ENCODE assay signal across 32 mouse cellular contexts in genomic region chr16:50551871-50552528, GRCm38 (mm10). TPM values are rescaled to one million over a fixed set of nuclear protein-coding genes. Genes with fewer than 3 reads are reported as not detected.
A peak's percentile ranks its signal among the peaks of the same experiment; 100 is the strongest.
DNase-seq lines count a peak whose midpoint lies in the region; ATAC-seq and TF ChIP-seq lines count a peak whose summit lies in the region.
"Had no signal": no experiment of that assay in that cellular context is flagged by ENCODE, and none has a peak within 500 bp of the region (broad histone marks: within the 10 kb centered on the region; RNA-seq: fewer than 3 reads in every experiment).

No protein-coding gene starts in this region.

- H3K36me3 ChIP-seq in hindbrain, postnatal 0 days (ENCODE audit: insufficient read depth, low read length): no peaks in the 10 kb centered on the region
- H3K36me3 ChIP-seq in hindbrain, embryonic 10.5 days: no peaks in the 10 kb centered on the region
- H3K36me3 ChIP-seq in kidney, embryonic 15.5 days: no peaks in the 10 kb centered on the region
- H3K36me3 ChIP-seq: embryonic facial prominence, embryonic 10.5 days; forebrain, embryonic 10.5 days; heart, embryonic 13.5 days; hindbrain, embryonic 13.5 days; limb, embryonic 12.5 days; lung, embryonic 15.5 days; midbrain, embryonic 13.5 days had no signal

- no peaks in the 10 kb centered on the region for H3K4me1 ChIP-seq in hindbrain, postnatal 0 days (ENCODE audit: insufficient read depth, low read length)
- no peaks in the 10 kb centered on the region for H3K4me1 ChIP-seq in hindbrain, embryonic 10.5 days (replicated peaks)
- no peaks in the 10 kb centered on the region for H3K4me1 ChIP-seq in kidney, embryonic 15.5 days
- H3K4me1 ChIP-seq: embryonic facial prominence, embryonic 10.5 days; forebrain, embryonic 10.5 days; heart, embryonic 13.5 days; hindbrain, embryonic 13.5 days; limb, embryonic 12.5 days; lung, embryonic 15.5 days; midbrain, embryonic 13.5 days had no signal

- DNase-seq in hindbrain, postnatal 0 days (ENCODE audit: low spot score): no peak
- DNase-seq in hindbrain, embryonic 10.5 days (ENCODE audit: low spot score): no peak
- DNase-seq in thymus, postnatal 14 days: peak; percentile 11
- no peak for DNase-seq in thymus, postnatal 0 days (ENCODE audit: low spot score)
- DNase-seq in cerebellum, postnatal 10 days: no peak
- DNase-seq: adrenal gland, postnatal 36 days; cerebellum, adult 9-10 months; gastrocnemius, postnatal 14 days; heart, adult 2 months; heart, postnatal 14 days; kidney, adult 18-20 months; kidney, postnatal 10 days; right cerebral cortex, postnatal 14 days had no signal

- H3K4me3 ChIP-seq in hindbrain, postnatal 0 days (ENCODE audit: low read length): no peak overlapping the region
- H3K4me3 ChIP-seq in hindbrain, embryonic 10.5 days: no peak overlapping the region
- H3K4me3 ChIP-seq in kidney, embryonic 15.5 days (replicated peaks): no peak overlapping the region
- H3K4me3 ChIP-seq: embryonic facial prominence, embryonic 10.5 days; forebrain, embryonic 10.5 days; heart, adult 2 months; heart, embryonic 13.5 days; hindbrain, embryonic 13.5 days; limb, embryonic 12.5 days; lung, embryonic 15.5 days; midbrain, embryonic 13.5 days had no signal

- WGBS in hindbrain, postnatal 0 days: 81% methylated on average over 7 of the region's 7 CpGs
- WGBS in hindbrain, embryonic 10.5 days: 87% methylated on average over 7 of the region's 7 CpGs
- WGBS in kidney, embryonic 15.5 days: 73% methylated on average over 7 of the region's 7 CpGs

- ATAC-seq in hindbrain, postnatal 0 days: no peak
- peak; percentile 58 for ATAC-seq in megakaryocyte progenitor cell, adult 5-6 weeks (replicated peaks; ENCODE audit: poor library complexity)
- ATAC-seq in kidney, embryonic 15.5 days (replicated peaks; ENCODE audit: low FRiP score): no peak
- ATAC-seq: CD4-positive, CD25-positive, alpha-beta regulatory T cell, adult 4 months; forebrain, embryonic 16.5 days; inflammation-experienced regulatory T-cells, adult 6 months; midbrain, embryonic 13.5 days had no signal

- H3K4me2 ChIP-seq in hindbrain, postnatal 0 days (ENCODE audit: low read depth, low read length): no peak overlapping the region
- no peak overlapping the region for H3K4me2 ChIP-seq in kidney, embryonic 15.5 days
- H3K4me2 ChIP-seq: heart, embryonic 13.5 days; hindbrain, embryonic 13.5 days; limb, embryonic 12.5 days; lung, embryonic 15.5 days; midbrain, embryonic 13.5 days had no signal

- no peaks in the 10 kb centered on the region for H3K27me3 ChIP-seq in hindbrain, postnatal 0 days (ENCODE audit: insufficient read depth, low read length)
- no peaks in the 10 kb centered on the region for H3K27me3 ChIP-seq in hindbrain, embryonic 10.5 days (ENCODE audit: insufficient read depth, poor library complexity, severe bottlenecking)
- no peaks in the 10 kb centered on the region for H3K27me3 ChIP-seq in kidney, embryonic 15.5 days
- H3K27me3 ChIP-seq: heart, embryonic 13.5 days; hindbrain, embryonic 13.5 days; limb, embryonic 12.5 days; lung, embryonic 15.5 days; midbrain, embryonic 13.5 days had no signal

- 0 out of 2 replicates have a peak, but pooled peaks have one; percentile 7 for TF ChIP-seq CTCF in hindbrain, postnatal 0 days (IDR thresholded peaks at IDR 0.05; ENCODE audit: low read depth)

- no peaks in the 10 kb centered on the region for H3K9me3 ChIP-seq in hindbrain, postnatal 0 days (ENCODE audit: low read length)
- H3K9me3 ChIP-seq in hindbrain, embryonic 10.5 days: no peaks in the 10 kb centered on the region
- no peaks in the 10 kb centered on the region for H3K9me3 ChIP-seq in kidney, embryonic 15.5 days (replicated peaks)
- H3K9me3 ChIP-seq: embryonic facial prominence, embryonic 10.5 days; forebrain, embryonic 10.5 days; heart, embryonic 13.5 days; hindbrain, embryonic 13.5 days; limb, embryonic 12.5 days; lung, embryonic 15.5 days; midbrain, embryonic 13.5 days had no signal

- no peak overlapping the region for H3K9ac ChIP-seq in hindbrain, postnatal 0 days (replicated peaks; ENCODE audit: low read length)
- no peak overlapping the region for H3K9ac ChIP-seq in kidney, embryonic 15.5 days
- H3K9ac ChIP-seq: heart, embryonic 13.5 days; hindbrain, embryonic 13.5 days; limb, embryonic 12.5 days; liver, embryonic 14.5 days; lung, embryonic 15.5 days; midbrain, embryonic 13.5 days had no signal

- no peak overlapping the region for H3K27ac ChIP-seq in hindbrain, postnatal 0 days
- no peak overlapping the region for H3K27ac ChIP-seq in hindbrain, embryonic 10.5 days
- H3K27ac ChIP-seq in kidney, embryonic 15.5 days: no peak overlapping the region
- H3K27ac ChIP-seq: embryonic facial prominence, embryonic 10.5 days; forebrain, embryonic 10.5 days; heart, adult 2 months; heart, embryonic 13.5 days; hindbrain, embryonic 13.5 days; limb, embryonic 12.5 days; liver, embryonic 14.5 days; lung, embryonic 15.5 days; macrophage; midbrain, embryonic 13.5 days had no signal

RNA-seq across cellular contexts. Expression of gene Ccdc54, which starts 39.0 kb away (rescaled TPM):
- total RNA-seq in hindbrain, postnatal 0 days (2014; rRNA removed): not detected in 2 replicates
- polyA plus RNA-seq in hindbrain, postnatal 0 days (2015; fragmentation: Nextera tagmentation; extraction: Ambion mirVana): not detected in 2 replicates
- polyA plus RNA-seq in hindbrain, embryonic 10.5 days (2016; fragmentation: Nextera tagmentation; extraction: Ambion mirVana): not detected in 2 replicates
- polyA plus RNA-seq in thymus, postnatal 0 days (2015; fragmentation: Nextera tagmentation; extraction: Ambion mirVana): not detected in 2 replicates
- not detected in 2 replicates for total RNA-seq in megakaryocyte progenitor cell, adult 5-6 weeks (2015)
- not detected in 2 replicates for total RNA-seq in megakaryocyte progenitor cell, adult 5-6 weeks (2017)
- not detected in 2 replicates for polyA plus RNA-seq in kidney, embryonic 15.5 days (2015; fragmentation: Nextera tagmentation; extraction: Ambion mirVana)
- total RNA-seq: adrenal gland, postnatal 36 days; ES-E14; gastrocnemius, postnatal 14 days; heart, adult 2 months; heart, postnatal 14 days; layer of hippocampus, postnatal 25 days; left cerebral cortex, postnatal 10 days had no signal
- polyA plus RNA-seq: CD4-positive, CD25-positive, alpha-beta regulatory T cell, adult 4 months; embryonic facial prominence, embryonic 10.5 days; forebrain, embryonic 10.5 days; forebrain, embryonic 16.5 days; heart, embryonic 13.5 days; hindbrain, embryonic 13.5 days; inflammation-experienced regulatory T-cells, adult 6 months; limb, embryonic 12.5 days; liver, embryonic 14.5 days; lung, embryonic 15.5 days; midbrain, embryonic 13.5 days; neural tube, embryonic 11.5 days; stomach, embryonic 14.5 days had no signal
